Mouse (Mus musculus) limb, embryonic 15.5 days (tissue): ENCODE data around the gene Acot5. TPM values are rescaled to one million over a fixed set of nuclear protein-coding genes. Genes with fewer than 3 reads are reported as not detected.
"Not testable (repeated sequence)": the region's sequence is repeated elsewhere in the genome, so short reads cannot be mapped to it uniquely, and the experiment has no call there.

ENCODE experiments used
- ATAC-seq: fragments of 200-750 bp; cut with Nextera tagmentation; 2 replicates; pipeline ENCODE4 v1.8.0; 2017; ENCODE audit warnings: low read depth, moderate TSS enrichment; ENCODE audit not compliant: insufficient number of reproducible peaks, low FRiP score, low TSS enrichment
- H3K27ac ChIP-seq: fragments of 300-500 bp; sonication (generic); 2 replicates; pipeline ENCODE4 v1.5.1; 2015; ENCODE audit warnings: moderate library complexity, mild to moderate bottlenecking, inconsistent platforms
- H3K27me3 ChIP-seq: fragments of 300-500 bp; sonication (generic); 2 replicates; pipeline ENCODE4 v1.6.1; 2015; ENCODE audit warnings: inconsistent platforms
- H3K36me3 ChIP-seq: fragments of 300-500 bp; sonication (generic); 2 replicates; pipeline ENCODE4 v1.6.1; 2015; ENCODE audit warnings: inconsistent platforms
- H3K4me1 ChIP-seq: fragments of 300-500 bp; sonication (generic); 2 replicates; pipeline ENCODE4 v1.6.1; 2015; ENCODE audit warnings: inconsistent platforms
- H3K4me2 ChIP-seq: fragments of 300-500 bp; sonication (generic); 2 replicates; pipeline ENCODE4 v1.6.1; 2015; ENCODE audit warnings: mild to moderate bottlenecking, inconsistent platforms
- H3K4me3 ChIP-seq: fragments of 300-500 bp; sonication (generic); 2 replicates; pipeline ENCODE4 v1.5.1; 2015; ENCODE audit warnings: mild to moderate bottlenecking, inconsistent platforms
- H3K9ac ChIP-seq: fragments of 300-500 bp; sonication (generic); 2 replicates; pipeline ENCODE4 v1.6.1; 2015; ENCODE audit warnings: inconsistent platforms
- H3K9me3 ChIP-seq: fragments of 300-500 bp; sonication (generic); 2 replicates; pipeline ENCODE4 v1.6.1; 2016; ENCODE audit warnings: inconsistent platforms
- WGBS: fragments of 180-500 bp; shearing (Covaris S2); methylation state at CpG from one replicate; pipeline ENCODE4 v1.1.7; 2015; 5-methylcytosine and 5-hydroxymethylcytosine counted together
- polyA plus RNA-seq: library from polyadenylated mRNA; unstranded; fragments of >200 nt; fragmentation: Nextera tagmentation; extraction: Ambion mirVana; gene quantifications from 2 replicates; pipeline ENCODE4 v1.2.1, GENCODE M21; 2015

Acot5 gene
- polyA plus RNA-seq, 1 experiment from 2014 or later: not detected

- H3K9ac ChIP-seq: peak within 1 kb of the TSS; percentile 47
- ATAC-seq, H3K27me3 ChIP-seq, H3K9me3 ChIP-seq, H3K36me3 ChIP-seq, H3K4me1 ChIP-seq: not testable (repeated sequence)
- under 1% methylated on average over 80 of the region's 80 CpGs for WGBS
- H3K27ac ChIP-seq: peak within 1 kb of the TSS; percentile 71
- peak within 1 kb of the TSS; percentile 54 for H3K4me3 ChIP-seq
- peak within 1 kb of the TSS; percentile 76 for H3K4me2 ChIP-seq
Measured at GRCm38 (mm10) chr12:84100604-84101492, 31.7 kb downstream of the Acot5 start, which contains the start of gene Acot6. Gene Acot6 (plus strand): TSS chr12:84100654.

- no peaks in the 10 kb centered on the region for H3K27me3 ChIP-seq
- H3K4me1 ChIP-seq: no peaks in the 10 kb centered on the region; the same call in 1 of the 2 replicates
- no peak for ATAC-seq
- peak overlapping the region; percentile 54 for H3K4me3 ChIP-seq
- 54% methylated on average over 2 of the region's 2 CpGs for WGBS
- 0 out of 2 replicates have a peak overlapping the region, but pooled peaks have one; percentile 47 for H3K9ac ChIP-seq
- H3K27ac ChIP-seq: 0 out of 2 replicates have a peak overlapping the region, but pooled peaks have one; percentile 71
- H3K9me3 ChIP-seq: no peaks in the 10 kb centered on the region
- peak overlapping the region; percentile 76 for H3K4me2 ChIP-seq
- no peaks in the 10 kb centered on the region for H3K36me3 ChIP-seq
Measured at GRCm38 (mm10) chr12:84101493-84101845, 32.3 kb downstream of the Acot5 start.

GRCm38 (mm10) chr12:84107012-84107411 lies 37.9 kb downstream of the Acot5 start:
- H3K9me3 ChIP-seq: no peaks in the 10 kb centered on the region
- no peak for ATAC-seq
- 73% methylated on average over 3 of the region's 3 CpGs for WGBS
- no peak overlapping the region for H3K4me3 ChIP-seq
- H3K27me3 ChIP-seq: no peaks in the 10 kb centered on the region
- H3K9ac ChIP-seq: no peak overlapping the region
- H3K4me2 ChIP-seq: no peak overlapping the region
- no peaks in the 10 kb centered on the region for H3K36me3 ChIP-seq
- no peak overlapping the region for H3K27ac ChIP-seq
- no peaks in the 10 kb centered on the region for H3K4me1 ChIP-seq

- no peak overlapping the region for H3K4me2 ChIP-seq
- H3K4me3 ChIP-seq: no peak overlapping the region
- no peak overlapping the region for H3K27ac ChIP-seq
- no peaks in the 10 kb centered on the region for H3K27me3 ChIP-seq
- ATAC-seq: no peak
- whole genome bisulfite sequencing: 65% methylated on average over 1 of the region's 1 CpGs
- H3K9me3 ChIP-seq: no peaks in the 10 kb centered on the region
- H3K36me3 ChIP-seq: no peaks in the 10 kb centered on the region
- no peak overlapping the region for H3K9ac ChIP-seq
- H3K4me1 ChIP-seq: no peaks in the 10 kb centered on the region
Measured at GRCm38 (mm10) chr12:84107692-84108091, 38.6 kb downstream of the Acot5 start.

- H3K27ac ChIP-seq: no peak overlapping the region
- ATAC-seq: no peak
- H3K4me3 ChIP-seq: no peak overlapping the region
- no peak overlapping the region for H3K4me2 ChIP-seq
- no peak overlapping the region for H3K9ac ChIP-seq
- no peaks in the 10 kb centered on the region for H3K27me3 ChIP-seq
- no peaks in the 10 kb centered on the region for H3K9me3 ChIP-seq
- peaks cover 4% of the 10 kb centered on the region; the same call in 1 of the 2 replicates for H3K4me1 ChIP-seq
- WGBS: 78% methylated on average over 1 of the region's 1 CpGs
- no peaks in the 10 kb centered on the region for H3K36me3 ChIP-seq
Measured at GRCm38 (mm10) chr12:84109924-84110323, 40.8 kb downstream of the Acot5 start.

- no peaks in the 10 kb centered on the region for H3K27me3 ChIP-seq
- H3K9me3 ChIP-seq: no peaks in the 10 kb centered on the region
- WGBS: 89% methylated on average over 4 of the region's 4 CpGs
- no peak for ATAC-seq
- no peak overlapping the region for H3K4me2 ChIP-seq
- no peak overlapping the region for H3K9ac ChIP-seq
- no peaks in the 10 kb centered on the region for H3K36me3 ChIP-seq
- peaks cover 8% of the 10 kb centered on the region; the same call in 1 of the 2 replicates for H3K4me1 ChIP-seq
- H3K27ac ChIP-seq: no peak overlapping the region
- no peak overlapping the region for H3K4me3 ChIP-seq
Measured at GRCm38 (mm10) chr12:84110814-84111213, 41.7 kb downstream of the Acot5 start.

- Histone ChIP-seq H3K9ac (no peak overlapping the region), H3K9me3 (no peaks in the 10 kb centered on the region), H3K4me1 (peaks cover 8% of the 10 kb centered on the region; the same call in 1 of the 2 replicates), H3K27ac (no peak overlapping the region), H3K4me3 (peak overlapping the region; percentile 81), H3K4me2 (peak overlapping the region; percentile 69), H3K36me3 (no peaks in the 10 kb centered on the region), H3K27me3 (no peaks in the 10 kb centered on the region)
- 41% methylated on average over 6 of the region's 6 CpGs for WGBS
- no peak for ATAC-seq
Measured at GRCm38 (mm10) chr12:84113676-84114075, 44.6 kb downstream of the Acot5 start.

GRCm38 (mm10) chr12:84114153-84114994 lies 45.2 kb downstream of the Acot5 start, which contains the start of gene Dnal1:
Gene Dnal1 (plus strand): TSS chr12:84114366.
- 3% methylated on average over 29 of the region's 35 CpGs for WGBS
- Histone ChIP-seq H3K9ac (peak within 1 kb of the TSS; percentile 52; the same call in 1 of the 2 replicates), H3K36me3 (no peaks in the 10 kb centered on the region), H3K4me3 (peak within 1 kb of the TSS; percentile 81), H3K27me3 (no peaks in the 10 kb centered on the region), H3K9me3 (no peaks in the 10 kb centered on the region), H3K4me1 (peaks cover 8% of the 10 kb centered on the region; the same call in 1 of the 2 replicates), H3K4me2 (peak within 1 kb of the TSS; percentile 69), H3K27ac (peak within 1 kb of the TSS; percentile 54; the same call in 1 of the 2 replicates)
- peak; percentile 93 for ATAC-seq

GRCm38 (mm10) chr12:84119584-84119983 lies 50.5 kb downstream of the Acot5 start:
- Histone ChIP-seq H3K9me3 (no peaks in the 10 kb centered on the region), H3K27me3 (no peaks in the 10 kb centered on the region), H3K27ac (no peak overlapping the region), H3K4me2 (no peak overlapping the region), H3K4me1 (peaks cover 8% of the 10 kb centered on the region; the same call in 1 of the 2 replicates), H3K4me3 (no peak overlapping the region), H3K36me3 (no peaks in the 10 kb centered on the region), H3K9ac (no peak overlapping the region)
- WGBS: 97% methylated on average over 5 of the region's 5 CpGs
- no peak for ATAC-seq
